Mouse (Mus musculus) frontal cortex, postnatal 36 days (tissue): ENCODE measurements at regions not wholly inside any gene's neighbourhood (a gene's known extent, or its start where the extent isn't known, plus 50 kb on each side); places are given as distances from the start of the nearest gene placed in this dataset.
A peak's percentile ranks its signal among the peaks of the same experiment; 100 is the strongest.

ENCODE experiments used
- DNase-seq, 2 experiments: peaks; one replicate each; pipeline ENCODE4 v3.0.0; 2022; ENCODE audit warnings: low spot score in 2 of 2

DNA sequence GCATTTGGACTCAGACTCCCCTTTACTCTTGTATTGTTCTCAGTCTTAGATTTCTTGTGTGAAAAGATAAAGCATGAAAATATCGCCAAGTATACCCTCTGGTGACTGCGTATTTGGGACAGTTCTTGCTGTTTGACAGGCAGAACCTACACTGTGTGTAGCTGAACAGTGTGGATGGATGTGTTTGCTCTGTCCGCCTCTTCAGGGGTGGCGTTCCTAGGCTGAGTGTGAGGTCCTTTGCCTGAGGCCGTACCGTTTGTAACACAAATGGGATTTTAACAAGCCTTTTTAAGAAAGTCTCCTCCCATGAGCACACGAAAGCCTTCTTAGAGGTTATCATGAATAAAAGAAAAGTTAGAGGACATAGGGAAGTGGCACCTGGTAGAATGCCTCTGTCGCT is 153.3 kb upstream of the Dnajc19 start:
- no peak for DNase-seq

- DNase-seq: no peak
Observed at GRCm38 (mm10) chr3:34232329-34233250, 151.5 kb upstream of the Dnajc19 start.

DNA sequence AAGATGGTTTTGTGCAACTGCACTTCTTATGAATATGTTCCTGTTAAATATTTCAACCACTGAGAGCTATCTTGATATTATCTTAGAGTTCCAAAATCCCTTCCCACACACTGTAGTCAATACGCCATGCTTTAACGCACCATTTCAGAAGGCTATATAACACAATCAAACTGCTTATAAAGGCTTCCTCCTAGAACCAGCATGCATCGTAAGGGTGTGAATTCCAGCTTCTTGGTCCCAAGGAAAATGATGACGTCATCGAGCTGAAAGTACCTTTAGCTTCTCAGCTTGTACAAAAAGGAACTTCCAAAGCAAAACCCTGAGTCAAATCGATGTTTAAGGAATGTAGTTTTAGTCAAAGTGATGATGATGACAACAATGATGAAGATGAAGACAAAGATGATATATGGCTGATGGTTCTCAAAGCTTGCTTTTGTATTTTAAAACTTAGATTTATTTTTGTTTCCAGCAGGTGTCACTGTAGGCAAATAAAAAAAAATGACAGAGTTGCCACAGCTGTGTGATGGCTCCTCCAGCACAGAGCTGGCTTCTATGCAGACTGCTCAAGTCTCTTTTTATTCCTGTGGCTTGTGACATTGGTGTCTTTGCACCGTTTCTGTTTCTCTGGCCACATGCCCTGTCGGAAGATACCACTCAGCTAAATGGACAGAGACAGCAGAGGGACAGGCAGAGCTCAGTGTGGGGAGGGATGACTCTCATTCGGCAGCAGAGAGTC is 150.6 kb upstream of the Dnajc19 start:
- peak; percentile 26 to 46 for DNase-seq

DNA sequence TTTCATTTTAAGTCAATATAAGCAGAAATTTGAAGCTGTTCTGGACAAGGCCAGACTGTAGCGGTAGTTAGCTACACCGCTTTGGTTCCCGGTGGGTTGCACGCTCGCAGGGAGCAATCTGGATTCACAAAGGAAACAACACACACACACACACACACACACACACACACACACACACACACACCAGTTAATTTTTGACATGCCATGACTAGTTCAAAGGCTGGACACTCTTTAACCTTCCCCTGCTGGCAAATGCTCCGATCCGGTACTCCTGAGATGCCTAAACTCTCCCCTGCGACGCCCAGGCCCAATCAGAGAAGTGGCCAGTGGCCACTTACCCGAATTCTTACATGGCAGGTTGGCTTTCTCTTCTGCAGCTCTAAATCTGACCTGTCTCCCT is 141.2 kb upstream of the Dnajc19 start:
- no peak for DNase-seq

GRCm38 (mm10) chr3:34219741-34220310 is 138.7 kb upstream of the Dnajc19 start:
- DNase-seq: no peak

- DNase-seq: no peak
Observed at GRCm38 (mm10) chr3:34219096-34219495, 138.0 kb upstream of the Dnajc19 start.

DNA sequence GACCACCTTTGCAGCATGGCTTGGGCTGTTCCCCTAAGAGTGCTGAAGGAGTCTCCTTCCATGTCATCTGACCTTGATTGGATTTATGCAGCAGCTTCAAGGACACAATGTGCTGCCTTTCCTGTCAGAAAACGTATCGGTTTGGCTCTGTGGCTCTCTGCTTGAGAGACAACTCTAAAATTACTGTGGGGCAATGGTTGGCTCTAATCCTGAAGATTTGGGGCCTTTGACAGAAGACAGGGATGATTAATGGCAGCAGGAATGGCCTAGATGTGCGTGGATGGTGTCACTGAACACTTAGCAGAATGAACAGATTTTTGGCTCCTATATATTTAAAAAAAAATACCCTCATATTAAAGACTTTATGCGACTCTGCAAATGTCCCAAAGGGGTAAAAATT is 136.8 kb upstream of the Dnajc19 start:
- DNase-seq: no peak

DNA sequence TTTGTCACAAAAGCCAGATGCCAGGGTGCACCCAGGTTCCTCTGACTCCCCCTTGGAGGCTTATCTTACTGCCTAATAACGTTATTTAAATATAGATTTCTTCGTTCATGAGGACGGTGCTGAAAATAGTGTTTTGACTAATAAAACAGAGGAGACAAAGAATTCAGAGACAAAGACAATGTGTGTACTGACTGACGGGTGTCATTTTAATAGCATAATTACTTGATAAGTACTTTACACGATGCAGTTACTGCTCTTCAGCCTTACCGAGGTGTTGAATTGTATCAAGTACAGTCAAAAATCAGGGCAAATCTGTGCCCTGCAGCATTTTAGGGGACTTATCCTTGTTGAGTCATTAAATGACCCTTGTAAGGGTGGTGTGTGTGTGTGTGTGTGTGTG is 133.1 kb upstream of the Dnajc19 start:
- DNase-seq: no peak

DNA sequence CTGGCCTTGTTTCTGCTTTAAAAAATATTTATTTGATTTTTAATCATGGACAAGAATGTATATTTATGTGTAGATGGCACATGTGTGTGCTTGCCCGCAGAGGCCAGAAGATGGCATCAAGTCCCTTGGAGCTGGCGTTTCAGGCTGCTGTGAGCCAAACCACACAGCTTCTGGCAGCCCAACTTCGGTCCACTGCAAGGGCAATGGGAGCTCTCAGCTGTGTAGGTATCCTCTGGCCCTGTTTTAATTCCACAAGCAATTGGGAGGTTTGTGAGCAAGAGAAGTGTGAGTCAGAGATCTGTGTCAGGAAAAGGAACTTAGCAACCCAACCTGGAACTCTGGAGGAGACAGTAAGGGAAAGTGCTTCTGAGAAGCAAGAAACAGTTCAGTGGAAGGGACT is 125.3 kb upstream of the Dnajc19 start:
- DNase-seq: no peak

GRCm38 (mm10) chr3:34198228-34198627 is 117.1 kb upstream of the Dnajc19 start:
- DNase-seq: peak; percentile 53 to 72

- no peak for DNase-seq
Observed at GRCm38 (mm10) chr3:34197163-34197455, 116.0 kb upstream of the Dnajc19 start.

DNA sequence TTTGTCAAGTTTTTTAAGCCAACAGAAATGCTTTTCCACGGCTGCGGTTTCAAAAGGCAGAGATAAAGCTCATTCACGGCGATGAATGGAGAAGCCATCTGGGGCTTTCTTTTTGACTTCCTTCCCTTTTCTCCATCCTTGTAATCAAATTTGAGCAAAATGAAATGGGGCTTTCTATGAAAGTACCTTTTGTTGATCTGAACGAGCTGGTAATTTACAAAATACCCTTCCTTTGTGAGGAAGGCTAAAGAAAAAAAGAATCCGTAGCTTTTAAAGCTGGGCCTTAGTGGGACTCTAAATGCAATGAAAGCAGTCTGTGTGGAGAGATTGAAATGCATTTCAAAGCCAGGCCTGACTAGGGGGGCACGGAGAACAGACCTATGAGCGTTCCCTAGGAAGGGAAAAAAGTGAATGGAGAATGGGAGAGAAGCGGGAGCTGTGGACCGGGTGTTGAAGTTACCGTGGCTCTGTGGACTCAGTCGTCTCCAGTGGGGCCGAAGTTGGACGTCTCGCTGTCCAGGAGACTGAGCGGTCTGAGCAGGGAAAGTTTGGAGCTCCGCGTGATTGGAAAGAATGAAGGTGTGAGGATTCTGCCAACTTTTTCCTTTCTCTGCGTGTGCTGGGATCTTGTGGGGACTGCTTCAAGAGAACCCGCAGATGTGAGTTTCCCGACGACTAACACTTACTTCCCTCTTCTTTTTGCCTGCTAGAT is 115.5 kb upstream of the Dnajc19 start:
- DNase-seq: no peak

GRCm38 (mm10) chr3:34195729-34196450 is 114.8 kb upstream of the Dnajc19 start:
- DNase-seq: no peak

GRCm38 (mm10) chr3:34173416-34174097 is 92.4 kb upstream of the Dnajc19 start:
- no peak for DNase-seq

GRCm38 (mm10) chr3:34172899-34173298 is 91.8 kb upstream of the Dnajc19 start:
- DNase-seq: no peak

DNA sequence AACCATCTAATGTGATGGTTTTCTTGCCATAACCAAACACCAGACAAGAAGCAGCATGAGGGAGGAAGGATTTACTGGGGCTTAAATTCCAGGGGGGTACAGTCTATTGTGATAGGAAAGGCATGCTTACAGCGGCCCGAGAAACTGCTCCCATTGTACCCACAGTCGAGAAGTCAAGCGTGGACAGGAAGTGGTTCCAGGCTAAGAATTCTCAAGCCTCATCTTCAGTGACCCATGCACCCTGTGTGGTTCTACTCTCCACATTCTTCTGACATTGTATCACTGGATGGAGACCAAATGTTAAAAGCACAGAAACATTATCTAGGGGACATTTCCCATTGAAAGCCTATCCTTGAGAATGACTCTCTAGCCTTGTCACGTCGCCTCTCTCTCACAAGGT is 90.8 kb upstream of the Dnajc19 start:
- DNase-seq: no peak

DNA sequence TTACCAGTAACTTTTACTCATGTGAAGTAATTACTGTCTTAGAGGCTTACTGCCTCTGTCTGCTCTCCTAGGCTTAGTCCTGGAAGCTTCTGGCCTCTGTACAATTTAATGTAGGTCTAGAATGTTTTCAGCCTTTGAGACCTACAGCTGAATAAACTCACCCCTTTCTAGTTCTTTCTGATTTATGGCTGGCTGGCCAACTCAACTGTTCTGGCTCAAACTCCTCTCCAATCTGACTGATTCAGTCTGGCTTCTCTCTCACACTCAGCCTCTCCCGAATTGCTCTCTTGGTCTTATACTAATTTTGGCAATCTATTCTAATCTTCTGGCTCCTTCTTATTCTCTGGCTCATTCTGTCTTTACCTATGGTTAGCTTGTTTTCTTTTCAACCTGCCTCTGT is 87.0 kb upstream of the Dnajc19 start:
- DNase-seq: no peak

- DNase-seq: no peak
Observed at GRCm38 (mm10) chr3:34150036-34150435, 68.9 kb upstream of the Dnajc19 start.

DNA sequence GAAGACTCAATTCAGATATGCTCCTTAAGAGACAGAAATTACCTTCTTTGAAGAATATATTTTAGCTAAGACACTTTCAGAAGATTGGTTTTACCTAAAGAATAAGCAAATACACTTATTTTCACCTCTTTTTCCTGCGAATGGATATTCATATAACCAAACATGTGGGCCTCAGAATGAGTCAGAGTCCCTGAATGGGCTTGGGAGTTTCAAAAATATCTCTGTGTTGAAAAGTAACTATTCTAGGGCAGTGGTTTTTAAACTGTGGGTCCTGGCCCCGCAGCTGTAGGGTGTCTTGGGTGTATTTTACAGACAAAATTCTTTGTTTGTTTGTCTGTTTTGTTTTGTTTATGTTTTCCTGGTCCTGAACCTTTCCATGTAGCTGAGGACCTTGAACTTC is 62.5 kb upstream of the Dnajc19 start:
- DNase-seq: peak in 1 of 2 experiments; percentile 16

DNA sequence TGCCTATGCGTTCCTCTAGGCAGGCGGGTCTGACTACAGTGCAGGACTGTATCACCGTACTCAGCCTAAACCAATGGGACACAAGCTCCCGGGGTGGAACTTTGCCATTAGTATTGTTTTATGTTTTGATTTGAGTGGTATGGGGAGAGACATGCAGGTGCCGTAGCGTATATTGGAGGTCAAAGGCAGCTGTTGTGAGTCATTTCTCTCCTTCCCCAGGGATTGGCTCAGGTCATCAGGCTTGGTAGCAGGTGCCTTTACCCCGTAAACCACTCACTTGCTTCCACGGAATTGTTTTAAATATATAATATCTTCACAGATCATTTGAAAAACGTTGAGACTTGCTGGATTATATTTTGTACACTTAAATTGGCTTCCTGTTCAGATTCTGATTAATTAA is 58.1 kb upstream of the Dnajc19 start:
- no peak for DNase-seq

- no peak for DNase-seq
Observed at GRCm38 (mm10) chr3:34137984-34138383, 56.9 kb upstream of the Dnajc19 start.
